Mouse (Mus musculus) adrenal gland, postnatal 4 days (tissue): ENCODE measurements at regions not wholly inside any gene's neighbourhood (a gene's known extent, or its start where the extent isn't known, plus 50 kb on each side); places are given as distances from the start of the nearest gene placed in this dataset.

ENCODE experiments used
- DNase-seq, 2 experiments: peaks; one replicate each; pipeline ENCODE4 v3.0.0; 2021 to 2022; ENCODE audit warnings: low spot score in 2 of 2, mixed read lengths in 2 of 2

DNA sequence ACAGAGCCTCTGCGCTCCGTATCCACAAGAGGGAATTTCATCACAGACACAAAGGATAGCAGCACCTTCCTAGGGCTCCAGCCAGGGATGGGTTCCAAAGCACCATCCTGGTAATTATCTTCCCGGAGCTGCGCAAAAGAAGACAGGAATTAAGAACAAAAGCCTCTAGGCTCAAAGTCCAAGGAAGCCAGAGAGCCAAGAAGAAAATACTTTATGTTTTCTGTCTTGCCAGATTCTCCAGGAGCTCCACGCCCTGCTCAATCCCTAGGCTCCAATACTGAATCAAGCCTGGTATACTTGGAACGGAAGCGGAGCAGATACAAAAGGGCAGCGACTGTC, 54.4 kb downstream of the Irf2bpl start:
- DNase-seq = no peak

DNA sequence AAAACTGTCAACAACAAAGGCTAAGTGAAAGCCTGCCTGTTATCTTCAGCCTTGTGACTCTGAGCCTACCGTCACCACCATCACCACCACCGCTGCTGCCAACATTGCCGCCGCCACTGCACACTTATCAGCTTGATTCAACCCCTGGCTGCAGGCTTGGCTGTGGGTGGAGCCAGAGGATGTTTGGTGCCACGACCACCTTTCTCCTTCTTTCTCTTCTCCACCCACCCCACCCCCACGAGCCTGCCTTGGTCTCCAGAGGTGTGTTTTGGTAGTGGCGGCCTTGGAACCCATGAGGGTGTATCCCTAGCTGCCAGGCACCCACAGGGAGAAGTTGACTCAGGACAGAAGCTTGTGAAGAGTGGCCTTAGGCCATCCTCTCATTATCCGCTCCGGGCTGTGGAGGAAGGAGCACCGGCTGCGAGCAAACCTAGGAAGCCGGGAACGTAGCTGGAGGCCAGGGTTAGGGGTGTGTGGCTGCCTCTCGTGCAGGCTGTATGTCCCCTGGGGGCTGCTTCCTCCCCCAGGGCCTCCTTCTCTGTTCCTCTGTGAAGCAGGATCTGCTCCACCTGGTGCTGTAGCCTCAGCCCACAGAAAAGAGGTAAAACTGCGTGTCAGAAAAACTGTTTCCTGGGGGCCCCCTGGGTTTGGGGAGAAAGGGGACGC, 54.9 kb downstream of the Irf2bpl start:
- no peak for DNase-seq

DNA sequence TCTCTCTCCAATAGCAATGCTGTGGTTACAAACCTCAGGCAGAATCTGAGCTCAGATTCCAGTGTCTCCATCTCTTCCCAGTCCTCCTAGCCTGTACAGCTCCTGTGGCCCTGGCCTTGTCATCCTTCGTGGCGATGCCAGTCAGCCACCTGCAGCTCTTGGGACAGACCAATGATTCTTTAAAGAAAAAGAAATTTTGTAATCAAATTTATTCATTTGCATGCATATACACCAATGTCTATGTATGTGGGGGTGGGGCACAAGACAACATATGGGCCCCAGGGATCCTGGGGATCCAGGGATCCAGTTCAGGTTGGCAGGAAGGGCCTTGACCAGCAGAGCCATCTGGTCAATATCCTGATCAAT, 57.4 kb downstream of the Irf2bpl start:
- no peak for DNase-seq

DNA sequence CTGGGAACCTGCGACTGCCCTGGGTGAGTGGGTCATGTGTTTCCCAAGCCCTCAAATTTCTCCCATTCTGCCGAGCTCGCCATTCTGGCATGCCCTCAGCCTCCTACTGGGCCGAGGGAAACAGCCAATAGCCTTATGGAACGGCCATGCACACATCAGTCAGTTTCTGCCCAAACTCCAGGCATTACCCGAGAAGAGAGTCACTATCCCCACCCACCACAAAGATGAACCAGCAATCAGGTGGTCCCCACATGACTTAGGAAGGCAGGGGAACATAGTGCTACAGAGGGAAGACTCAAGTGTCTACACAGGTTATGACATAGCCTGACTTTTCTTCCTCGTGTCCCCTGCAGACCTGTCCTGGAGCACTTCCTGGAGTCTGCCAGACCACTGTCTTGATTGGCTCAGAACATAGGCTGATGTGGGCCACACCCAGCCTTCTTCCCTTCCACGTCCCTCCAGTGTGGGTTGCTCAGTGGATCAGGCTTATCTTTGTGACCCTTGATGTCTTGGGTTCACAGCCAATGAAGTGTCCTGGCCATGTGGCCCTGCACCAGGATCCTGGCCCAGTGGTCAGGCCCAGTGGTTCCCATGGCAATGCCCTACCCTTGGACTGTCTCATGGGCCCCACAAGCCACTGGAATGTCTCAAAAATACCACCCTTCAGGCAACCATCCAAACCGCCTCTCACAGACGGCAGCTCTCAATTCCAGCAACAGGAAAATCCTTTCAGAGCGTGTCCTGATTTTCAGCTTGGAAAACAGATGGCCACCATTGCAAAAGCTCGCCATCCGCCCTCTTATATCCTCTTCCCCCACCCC, 58.0 kb downstream of the Irf2bpl start:
- DNase-seq = no peak

GRCm38 (mm10) chr12:86825584-86826419, 58.8 kb downstream of the Irf2bpl start:
- DNase-seq = no peak

DNA sequence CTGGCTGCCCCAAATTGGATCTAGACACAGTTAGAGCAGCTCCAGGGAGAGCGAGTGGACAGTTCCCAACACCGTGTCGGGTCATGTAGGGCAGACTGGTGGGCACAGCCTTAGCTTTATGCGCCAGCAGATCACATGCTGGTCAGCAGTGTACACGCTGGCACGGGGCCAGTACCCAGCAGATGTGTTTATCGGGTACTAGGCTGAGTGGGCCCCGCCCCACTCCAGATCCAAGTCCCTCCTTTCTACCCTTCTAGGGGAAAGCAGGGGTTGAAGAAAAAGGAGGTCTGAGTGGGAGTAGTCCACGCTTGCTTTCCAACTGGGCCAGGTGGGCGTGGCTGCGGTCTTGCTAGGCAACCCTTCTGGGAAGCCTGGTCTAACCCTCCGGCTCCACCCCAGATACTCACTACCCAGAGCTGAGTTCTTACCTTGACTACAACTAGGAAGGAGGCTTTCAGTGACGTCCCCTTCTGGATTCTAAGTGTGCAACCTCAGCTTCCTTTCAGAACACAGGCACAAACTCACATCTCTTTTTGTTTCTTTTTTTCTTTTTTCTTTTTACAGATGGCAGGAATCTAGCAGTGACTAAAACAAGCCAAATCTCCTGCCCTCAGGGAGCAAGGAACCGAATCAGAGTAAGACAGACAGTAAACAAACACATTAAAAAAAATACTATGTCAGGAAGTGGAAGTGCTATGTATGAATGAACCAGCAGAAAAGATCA, 59.6 kb downstream of the Irf2bpl start:
- DNase-seq = peak; percentile 59 to 68

DNA sequence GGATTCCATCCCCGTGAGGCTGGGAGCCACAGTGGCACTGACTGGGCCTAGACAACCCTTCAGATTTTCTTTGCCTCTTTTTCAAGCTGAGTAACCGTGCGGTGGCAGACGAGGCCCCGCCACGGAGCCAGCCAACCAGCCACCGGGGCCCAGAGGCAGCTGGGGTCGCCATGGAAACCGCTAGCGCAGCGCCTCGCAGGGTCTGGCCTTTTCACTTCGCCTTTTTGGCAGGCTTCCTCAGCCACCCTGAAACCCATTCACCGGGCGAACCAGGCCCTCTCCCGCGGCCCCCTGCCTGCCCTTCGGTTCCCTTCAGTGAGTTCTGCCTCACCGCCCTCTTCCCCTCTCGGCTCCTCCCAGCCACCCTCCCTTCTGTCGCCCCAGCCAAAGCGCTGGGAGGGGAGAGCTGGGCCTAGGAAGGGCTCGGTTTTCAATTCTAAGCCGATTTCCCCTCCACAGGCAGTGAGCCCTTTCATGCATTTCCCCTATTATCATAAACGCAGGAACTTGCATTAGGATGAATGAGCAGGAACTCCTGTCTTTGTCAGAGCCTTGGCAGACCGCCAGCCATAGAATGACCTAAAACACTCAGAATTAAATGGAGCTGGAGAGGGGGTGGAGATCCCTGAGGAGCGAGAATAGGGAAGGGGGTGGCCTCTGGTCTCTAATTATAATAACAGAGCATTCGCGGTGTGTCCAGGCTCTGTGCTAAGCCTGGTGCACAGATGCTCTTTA, 60.6 kb downstream of the Irf2bpl start:
- peak; percentile 61 to 78 for DNase-seq

GRCm38 (mm10) chr12:86823488-86823854, 61.1 kb downstream of the Irf2bpl start:
- DNase-seq = no peak

- DNase-seq = no peak
Observed at GRCm38 (mm10) chr12:86821183-86821582, 63.4 kb downstream of the Irf2bpl start.

DNA sequence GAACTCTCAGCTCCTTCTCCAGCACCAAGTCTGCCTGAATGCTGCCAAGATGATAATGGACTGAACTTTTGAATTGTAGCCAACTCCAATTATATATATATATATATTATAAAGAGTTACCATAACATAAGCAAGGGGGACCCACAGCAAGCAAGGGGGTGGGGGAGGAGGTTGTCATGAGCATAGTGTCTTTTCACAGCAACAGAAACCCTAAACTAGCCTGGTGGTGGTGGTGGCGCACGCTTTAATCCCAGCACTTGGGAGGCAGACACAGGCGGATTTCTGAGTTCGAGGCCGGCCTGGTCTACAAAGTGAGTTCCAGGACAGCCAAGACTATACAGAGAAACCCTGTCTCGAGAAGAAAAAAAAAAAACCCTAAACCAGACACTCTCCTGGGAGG, 65.0 kb downstream of the Irf2bpl start:
- DNase-seq = no peak

DNA sequence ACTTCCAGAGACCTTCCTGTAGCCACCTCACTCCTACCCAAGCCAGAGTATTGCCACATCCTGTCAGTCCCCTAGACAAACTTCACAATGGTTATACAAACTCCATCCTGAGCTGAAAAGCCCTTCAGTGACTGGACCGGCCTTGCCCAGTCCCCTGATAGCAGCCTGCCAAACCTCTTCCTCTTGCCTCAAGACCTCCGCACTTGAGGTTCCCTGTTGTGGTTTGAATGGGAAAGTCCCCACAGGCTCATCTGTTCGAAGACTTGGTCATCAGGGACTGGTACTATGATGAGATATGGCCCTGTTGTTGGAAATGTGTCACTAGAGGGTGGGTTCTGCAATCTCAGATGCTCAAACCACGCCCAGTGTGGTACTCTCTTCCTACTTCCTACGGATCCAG, 65.4 kb downstream of the Irf2bpl start:
- no peak for DNase-seq

DNA sequence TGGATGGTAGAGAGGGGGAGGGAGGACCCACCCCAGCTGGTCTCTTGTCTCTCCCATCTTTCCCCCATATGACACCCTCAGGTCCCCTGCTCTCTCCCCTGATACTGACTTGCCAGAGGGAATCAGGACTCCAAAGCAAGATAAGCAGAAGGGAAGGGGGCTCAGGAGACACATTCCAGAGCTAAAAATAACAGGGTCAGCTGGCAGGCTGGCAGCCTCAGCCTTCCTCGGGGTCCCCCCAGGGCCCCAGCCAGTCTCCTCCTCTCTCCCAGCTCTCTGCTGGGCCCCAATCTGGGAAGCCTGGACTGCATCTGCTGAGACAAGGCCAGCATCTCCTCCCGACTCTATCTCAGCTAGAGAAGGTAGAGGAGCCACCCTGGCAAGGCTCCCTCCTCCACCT, 66.4 kb downstream of the Irf2bpl start:
- no peak for DNase-seq

DNA sequence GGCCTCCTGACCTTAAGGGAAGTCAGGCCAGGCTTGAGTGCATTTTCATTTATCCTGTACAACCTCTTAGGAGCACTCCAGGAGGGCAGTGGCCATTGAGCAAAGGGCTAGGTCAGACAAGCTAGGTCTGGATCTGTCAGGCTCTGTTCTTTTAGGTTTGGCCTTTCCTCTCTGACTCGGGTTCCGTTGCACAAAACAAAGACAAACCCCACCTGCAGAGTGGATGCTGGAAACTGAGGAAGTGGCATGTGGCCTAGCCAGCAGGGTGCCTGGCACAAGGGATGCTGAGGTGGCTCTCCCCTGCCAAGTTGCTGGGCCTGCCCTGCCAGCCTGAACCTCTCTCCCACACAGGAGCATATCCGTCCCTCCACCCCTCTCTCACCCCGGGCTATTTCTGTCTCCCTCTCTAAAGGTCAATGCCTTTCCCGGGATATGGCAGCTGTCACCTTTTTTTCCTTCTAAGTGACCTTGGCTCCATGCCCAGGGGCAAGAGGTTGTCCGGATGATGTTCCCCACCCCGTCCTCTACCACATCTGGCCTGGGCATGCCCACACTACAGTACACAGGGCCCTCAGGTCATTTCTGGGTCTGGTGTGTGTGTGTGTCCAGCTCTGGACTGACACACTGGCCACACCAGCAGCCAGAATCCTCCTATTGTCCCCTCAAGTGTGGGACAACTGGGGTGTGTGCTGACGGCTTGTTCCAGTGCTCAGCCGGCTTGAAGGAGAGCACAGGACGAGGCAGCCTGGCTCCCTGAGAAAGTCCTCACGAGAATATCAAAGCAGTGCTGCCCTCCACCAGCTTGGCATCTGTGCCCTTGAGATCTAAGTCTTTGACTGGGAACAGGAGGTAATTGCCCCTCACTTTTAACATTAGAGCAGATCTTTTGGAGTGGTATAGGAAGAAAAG, 67.6 kb downstream of the Irf2bpl start:
- DNase-seq = peak; percentile 43 to 73

GRCm38 (mm10) chr12:86816171-86816701, 68.4 kb downstream of the Irf2bpl start:
- DNase-seq = no peak

DNA sequence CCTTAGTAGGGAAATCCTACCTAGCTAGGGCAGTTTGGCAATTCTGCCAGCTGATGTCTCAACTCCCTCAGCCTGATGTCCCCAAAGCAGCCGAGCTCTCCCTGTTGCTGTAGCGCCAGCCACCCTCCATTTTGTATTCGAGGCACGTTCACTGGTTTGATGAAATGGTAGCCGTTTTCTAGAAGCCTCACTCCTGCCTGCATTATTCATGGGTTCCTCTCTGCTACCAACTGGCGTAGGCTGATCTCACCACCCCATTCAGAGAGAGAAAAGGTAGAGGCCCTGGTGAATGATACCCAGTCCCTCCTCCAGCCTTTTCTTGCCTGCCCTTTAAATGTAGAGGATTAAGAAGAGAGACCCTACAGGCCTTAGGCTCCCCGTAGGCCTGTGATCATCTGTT, 69.9 kb downstream of the Irf2bpl start:
- DNase-seq = no peak
